Mouse (Mus musculus) WW6 (cell line): ENCODE measurements around the gene Vamp2.
A peak's percentile ranks its signal among the peaks of the same experiment; 100 is the strongest.

ENCODE experiments used
- DNase-seq: peaks from one replicate; pipeline ENCODE4 v3.0.0-alpha.2; 2013; ENCODE audit warnings: low read depth, low spot score

Gene Vamp2

DNA sequence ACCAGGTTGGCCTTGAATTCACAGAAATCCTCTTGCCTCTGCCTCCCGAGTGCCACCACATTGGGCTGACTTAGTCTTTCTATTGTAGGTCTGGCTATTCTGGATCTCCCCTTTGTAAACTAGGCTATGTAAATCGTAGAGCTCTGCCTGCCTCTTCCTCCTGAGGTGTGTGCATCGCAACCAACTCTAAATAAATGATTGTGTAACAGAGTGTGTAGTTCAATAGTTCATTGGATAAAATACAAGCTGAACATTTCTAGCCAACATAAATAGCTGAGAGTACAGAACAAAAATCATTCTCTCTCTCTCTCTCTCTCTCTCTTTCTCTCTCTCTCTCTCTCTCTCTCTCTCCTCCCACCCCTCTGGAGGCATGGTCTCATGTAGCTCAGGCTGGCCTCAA is 26.3 kb downstream of the Vamp2 start:
- no peak for DNase-seq

DNA sequence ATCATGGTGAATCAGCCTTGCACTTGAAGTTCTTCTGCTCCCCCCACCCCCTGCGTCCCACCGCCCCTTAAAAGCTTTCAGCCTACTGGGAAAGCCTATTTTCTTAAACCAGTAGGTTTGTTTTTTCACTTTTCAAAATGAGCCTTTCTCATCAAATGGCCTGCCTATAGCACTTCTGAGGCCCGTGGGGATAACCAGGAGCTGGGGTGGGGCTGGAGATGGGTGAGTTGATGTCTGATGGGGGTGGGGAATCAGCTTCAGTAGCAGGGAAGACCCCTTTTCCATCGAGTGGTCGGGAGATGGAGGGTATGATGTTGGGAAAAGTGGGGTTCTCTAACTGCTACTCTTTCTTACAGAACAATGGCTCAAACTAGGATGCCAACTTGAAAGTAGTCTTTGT is 28.6 kb downstream of the Vamp2 start:
- DNase-seq = no peak

DNA sequence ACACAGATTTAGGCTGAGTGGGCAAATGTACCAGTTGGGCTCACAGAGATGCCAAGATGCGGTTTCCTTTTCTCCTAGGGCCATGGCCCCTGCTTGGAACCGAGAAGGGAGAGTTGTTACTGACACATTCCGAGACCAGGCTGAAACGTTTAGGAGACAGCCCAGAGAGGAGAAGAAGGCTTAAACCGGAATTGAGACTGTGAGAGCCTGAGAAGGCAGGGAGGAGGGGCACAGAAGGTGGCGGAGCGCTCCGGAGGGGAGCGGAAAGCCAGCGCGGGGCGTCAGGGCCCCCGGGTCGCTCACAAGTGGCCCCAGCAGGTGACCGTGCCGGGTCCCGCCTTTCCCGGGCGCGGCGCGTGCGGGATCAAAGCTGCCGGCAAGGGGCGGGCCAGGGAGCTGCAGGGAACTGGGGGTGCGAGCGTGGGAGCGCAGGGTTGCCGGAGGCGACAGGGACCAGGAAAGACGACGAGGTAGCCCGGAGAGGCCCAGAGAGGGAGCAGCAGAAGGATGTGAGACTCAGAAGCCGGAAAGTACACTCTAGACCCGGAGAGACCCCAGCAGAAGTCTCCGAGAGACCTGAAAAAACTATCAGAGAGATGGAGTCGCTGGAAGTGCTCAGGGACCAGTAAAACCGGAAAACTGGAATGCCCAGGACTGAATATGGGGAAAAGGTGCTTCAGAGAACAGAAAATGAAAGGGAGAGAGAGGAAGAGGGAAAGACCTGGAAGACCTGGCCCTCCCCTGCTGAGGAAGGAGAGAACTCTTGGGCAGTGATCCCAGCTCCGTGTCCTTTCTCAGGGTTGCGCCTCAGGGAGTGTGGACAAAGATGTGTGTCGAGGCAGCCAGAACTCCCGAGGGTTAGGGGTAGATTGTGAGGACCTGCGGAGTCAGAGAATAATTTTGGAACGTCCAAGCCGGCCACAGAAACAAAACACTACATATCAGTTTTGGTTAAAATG is 29.7 kb downstream of the Vamp2 start:
- DNase-seq = no peak

DNA sequence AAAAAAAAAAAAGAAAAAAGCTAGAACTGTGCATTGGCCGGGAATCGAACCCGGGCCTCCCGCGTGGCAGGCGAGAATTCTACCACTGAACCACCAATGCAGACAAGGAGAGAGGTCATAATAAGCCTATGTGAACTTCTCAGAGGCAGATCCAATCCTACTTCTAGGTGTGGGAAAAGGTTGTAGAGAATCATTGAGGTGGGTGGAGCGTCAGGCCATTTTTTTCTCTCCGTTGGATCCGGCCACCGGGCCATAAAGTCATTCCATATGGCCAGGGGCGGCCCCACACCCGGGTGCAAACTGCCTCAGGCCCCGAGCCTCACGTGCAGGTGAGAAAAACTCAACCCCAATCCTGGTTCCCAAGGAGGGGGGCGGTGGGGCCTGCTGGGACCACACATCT is 30.5 kb downstream of the Vamp2 start:
- DNase-seq = peak; percentile 80

DNA sequence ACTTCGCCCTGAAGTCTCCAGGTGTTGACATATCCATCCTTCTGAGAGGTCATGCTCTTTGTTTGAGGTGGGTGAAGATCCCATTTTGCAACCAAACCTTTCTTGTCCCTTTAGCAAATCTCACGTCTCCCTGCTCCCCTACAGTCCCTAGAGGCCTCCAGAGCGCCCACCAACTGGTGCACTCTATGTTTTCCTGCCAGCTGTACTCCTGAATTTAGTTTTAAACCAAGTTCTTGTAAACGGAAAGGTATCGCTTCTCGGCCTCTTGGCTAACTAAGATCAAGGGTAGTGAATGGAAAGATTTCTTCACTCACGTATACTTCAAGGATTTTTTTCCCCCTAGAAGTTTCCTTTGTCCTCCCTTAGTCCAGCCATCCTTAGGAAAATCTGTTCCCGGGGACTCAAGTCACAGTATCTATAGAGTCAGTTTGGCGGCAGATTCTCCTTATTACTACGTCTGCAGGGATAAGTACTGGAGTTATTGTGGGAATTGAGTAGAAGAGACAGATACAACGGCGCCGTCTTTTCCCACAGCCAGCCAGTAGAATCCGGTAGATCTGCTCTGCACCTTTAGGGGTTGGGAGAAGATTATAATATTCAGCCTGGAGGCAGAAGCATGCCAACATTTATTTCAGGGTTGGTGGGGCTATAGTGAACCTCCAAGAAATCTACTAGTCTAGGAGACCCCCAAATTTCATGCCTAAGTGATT is 31.3 kb downstream of the Vamp2 start:
- no peak for DNase-seq

DNA sequence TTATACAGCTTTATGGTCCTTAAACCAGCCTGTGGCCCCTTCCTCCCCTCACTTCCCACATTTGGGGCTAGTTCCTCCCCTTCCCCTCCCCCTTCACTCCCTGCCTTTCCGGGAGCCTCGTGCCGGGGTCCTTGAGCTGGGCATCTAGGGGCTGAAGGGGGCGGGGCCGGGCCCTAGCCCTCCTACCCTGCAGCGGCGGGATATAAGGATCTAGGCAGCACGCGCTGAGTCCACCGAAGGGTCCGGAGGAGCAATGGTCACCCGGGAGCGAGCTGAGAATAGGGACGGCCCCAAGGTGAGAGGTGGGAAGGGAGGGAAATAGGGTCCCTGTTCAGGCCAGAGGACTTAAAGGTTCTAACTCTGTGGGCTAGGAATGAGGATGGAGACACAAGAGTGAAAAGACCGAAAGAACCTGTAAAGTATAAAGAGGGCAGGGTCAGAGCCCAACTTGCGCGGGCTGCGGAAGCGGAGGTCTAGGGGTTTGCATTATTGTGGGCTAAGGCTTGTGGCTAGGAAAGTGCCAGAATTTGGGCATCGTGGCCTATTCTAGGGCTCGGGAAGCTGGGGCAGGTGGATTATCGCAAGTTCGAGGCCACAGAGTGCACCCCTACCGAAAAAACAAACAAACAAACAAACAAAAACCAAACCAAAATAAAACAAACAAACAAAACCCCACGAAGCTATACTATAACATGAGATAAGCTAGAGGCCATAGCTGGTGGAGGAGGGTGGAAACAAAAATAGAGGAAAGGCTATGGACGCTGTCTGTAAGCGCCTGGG is 32.1 kb downstream of the Vamp2 start, which contains the start of gene Hes7:
Gene Hes7, plus strand, starts transcription at position 184 of the 780 bp plus-strand sequence.
- no peak for DNase-seq

DNA sequence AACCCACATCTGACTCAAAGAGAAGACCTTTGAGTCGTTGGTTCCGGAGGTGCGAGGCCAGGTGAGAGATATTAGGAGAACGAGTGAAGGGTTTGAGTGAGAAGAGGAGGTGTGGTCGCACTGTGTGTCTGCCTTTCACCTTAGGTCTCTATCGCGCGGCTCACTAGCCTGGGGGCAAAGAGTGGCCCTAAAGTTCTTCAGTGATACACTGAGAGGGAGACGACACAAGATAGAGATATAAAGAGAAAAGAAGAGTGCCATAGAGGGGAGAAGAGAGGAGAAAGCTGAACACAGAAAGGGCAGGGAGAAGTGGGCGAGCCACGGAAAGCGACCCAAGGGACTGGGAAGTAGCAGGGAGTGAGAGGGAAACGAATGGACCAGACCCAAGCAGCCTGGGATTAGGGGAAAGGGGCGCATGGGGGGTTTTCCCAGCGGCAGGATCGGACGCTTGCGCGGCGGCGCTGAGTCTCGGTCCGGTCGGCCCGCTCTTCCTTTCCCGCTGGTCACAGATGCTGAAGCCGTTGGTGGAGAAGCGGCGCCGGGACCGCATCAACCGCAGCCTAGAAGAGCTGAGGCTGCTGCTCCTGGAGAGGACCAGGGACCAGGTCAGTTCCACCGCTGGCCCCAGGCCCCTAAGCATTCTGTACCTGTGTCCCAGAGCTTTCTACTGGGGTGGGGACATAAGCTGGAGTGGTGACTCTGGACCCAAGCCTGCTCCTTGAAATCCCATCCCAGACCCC is 32.9 kb downstream of the Vamp2 start:
- DNase-seq = no peak

DNA sequence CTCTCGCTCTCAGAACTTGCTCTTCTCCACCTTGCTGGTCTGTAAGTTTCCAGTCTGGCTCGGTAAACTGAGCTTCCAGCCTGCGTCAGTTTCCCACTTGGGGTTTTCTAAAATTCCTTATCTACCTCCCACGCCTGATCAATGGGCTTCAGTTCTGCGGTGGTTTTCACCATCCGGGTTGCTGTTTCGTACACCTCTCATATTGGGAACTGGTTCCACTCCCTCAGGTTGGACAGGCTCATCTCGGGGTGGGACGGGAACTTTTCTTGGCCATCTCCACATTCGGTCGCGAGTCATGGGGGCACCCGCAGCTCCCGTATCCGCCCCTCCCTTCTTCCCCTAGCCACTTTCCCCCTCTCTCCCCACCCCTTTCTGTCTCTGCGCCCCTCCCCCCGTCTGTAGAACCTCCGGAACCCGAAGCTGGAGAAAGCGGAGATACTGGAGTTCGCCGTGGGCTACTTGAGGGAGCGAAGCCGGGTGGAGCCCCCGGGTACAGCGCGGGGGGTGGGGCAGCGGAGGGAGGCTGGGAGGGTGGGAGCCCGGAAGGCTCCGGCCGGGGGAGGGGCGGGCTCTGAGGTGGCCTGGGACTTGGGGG is 33.5 kb downstream of the Vamp2 start:
- no peak for DNase-seq

DNA sequence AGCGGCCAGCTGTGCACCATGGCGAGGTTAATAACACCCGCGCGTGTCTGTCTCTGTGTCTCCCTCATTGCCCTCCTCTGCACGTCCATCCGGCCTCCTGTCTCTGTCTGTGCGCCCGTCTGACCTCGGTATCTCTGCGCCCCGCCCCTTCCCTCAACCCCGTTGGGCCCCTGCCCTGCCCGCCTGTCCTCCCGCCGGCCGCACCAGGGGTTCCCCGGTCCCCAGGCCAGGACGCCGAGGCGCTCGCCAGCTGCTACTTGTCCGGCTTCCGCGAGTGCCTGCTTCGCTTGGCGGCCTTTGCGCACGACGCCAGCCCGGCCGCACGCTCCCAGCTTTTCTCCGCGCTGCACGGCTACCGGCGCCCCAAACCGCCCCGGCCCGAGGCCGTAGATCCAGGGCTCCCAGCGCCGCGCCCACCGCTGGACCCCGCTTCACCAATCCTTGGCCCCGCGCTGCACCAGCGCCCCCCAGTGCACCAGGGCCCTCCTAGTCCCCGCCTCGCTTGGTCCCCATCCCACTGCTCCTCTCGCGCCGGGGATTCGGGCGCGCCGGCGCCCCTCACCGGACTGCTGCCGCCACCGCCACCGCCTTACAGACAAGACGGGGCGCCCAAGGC is 34.2 kb downstream of the Vamp2 start, which contains the start of gene 9130213A22Rik:
Gene 9130213A22Rik, minus strand, starts transcription at position 254 of the 616 bp plus-strand sequence.
- DNase-seq = peak; percentile 81

DNA sequence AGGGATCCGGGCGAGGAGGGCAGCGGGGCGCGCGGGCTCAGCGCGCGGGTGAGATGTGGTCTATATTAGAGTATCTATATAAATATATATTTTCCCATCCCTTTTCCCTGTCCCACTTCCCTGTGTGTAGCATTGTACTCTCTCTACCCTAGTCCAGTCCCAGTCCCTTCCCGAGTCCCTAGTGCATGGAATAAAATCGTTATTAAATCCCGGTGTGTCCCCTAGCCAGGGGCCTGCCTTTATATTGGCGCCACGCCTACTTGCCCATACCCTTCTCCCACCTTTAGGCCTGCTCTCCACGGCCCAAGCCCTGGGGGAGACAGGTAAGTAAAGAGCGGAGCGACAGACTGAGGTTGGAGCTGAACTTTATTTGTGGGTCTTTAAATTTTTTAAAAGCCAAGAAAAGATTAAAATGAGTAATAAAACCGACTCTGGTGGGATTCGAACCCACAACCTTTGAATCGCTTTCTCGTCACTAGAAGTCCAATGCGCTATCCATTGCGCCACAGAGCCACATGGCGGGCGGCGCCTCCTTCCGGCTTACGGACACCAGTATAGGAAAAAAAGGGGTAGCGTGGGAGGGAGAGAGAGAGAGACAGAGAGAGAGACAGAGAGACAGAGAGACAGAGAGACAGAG is 34.9 kb downstream of the Vamp2 start:
- peak; percentile 78 for DNase-seq

DNA sequence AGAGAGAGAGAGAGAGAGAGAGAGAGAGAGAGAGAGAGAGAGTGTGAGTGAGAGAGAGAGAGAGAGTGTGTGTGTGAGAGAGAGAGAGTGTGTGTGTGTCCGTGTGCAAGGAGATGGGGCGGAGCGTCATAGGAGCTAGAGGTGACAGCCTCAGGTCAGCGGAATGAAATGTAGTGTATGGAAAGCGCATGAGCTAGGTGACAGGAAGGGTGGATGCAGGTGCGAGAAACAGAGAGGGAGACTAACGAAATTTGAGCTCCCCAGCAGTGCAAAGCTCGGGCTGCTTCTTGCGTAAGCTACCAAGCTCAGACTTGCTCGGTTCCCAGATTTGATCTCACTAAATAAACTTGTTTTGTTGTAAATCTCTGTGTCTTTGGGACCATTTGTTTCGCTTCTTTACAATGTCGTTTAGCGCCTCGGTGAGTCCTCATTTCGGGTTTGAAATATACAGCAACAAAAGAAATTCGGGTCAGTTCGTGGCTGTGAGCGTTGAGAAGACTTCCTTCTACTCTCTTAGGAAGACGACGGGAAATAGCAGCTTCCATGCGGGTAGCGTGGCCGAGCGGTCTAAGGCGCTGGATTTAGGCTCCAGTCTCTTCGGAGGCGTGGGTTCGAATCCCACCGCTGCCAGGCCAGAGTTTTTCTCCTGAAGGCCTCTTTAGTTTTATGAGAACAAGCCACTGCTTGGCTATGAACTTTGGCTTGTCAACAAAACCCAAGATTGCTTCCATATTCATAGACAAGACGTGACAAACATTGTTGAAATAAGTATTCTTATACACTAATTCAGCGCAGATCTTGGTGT is 35.6 kb downstream of the Vamp2 start:
- DNase-seq = peak; percentile 82

DNA sequence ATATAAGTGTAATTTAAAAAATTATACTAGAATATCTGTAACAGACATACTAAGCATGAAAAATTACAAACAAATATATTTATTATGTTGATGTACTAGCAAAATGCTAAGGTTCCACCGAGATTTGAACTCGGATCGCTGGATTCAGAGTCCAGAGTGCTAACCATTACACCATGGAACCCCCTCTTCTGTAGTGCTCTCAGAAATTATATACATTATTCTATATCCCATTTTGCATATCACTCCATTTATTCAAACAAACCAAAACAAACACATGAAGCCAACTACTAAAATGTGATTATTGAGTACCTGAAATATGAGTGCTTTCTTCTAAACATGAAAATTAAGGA is 36.2 kb downstream of the Vamp2 start:
- DNase-seq = peak; percentile 61

DNA sequence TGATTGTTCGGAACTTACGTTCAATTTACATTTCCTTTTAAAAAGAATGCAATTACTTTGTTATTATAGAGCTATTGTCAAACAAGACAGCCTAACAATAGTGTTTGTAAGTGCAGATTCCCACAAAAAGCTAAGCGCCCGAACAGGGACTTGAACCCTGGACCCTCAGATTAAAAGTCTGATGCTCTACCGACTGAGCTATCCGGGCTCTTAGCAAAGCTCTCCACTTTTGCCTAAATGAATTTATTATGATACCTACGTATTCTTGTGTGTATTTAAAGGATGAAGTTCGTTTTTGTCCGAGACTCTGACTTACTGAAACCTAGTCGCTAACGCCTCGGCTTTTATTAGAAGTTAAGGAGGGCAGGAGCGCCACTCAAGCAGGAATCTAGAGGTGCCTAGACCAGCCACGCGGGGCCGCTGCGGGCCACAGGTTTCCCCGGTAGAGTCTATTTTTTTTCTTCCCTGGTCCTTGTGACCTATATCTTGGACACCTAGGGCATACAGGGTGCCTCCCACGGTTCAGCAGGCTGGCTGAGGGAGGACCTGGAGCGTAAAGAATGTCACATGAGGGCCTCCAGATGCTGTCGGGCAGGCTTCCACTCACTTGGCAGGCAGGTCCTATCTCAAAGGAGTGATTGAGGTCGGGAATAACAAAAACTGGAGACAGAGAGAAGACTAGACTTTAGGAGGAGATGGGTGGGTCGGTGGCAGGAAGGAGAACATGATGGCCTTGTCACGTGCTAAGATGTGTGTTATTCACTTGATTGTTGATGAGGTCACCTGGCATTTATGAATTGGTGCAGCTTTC is 37.0 kb downstream of the Vamp2 start:
- peak; percentile 89 for DNase-seq

DNA sequence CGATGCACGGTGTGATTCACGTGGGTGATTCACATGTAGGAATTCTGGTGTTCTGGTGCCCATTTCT is 37.4 kb downstream of the Vamp2 start, which contains the start of gene Aloxe3:
Gene Aloxe3, plus strand, starts transcription at position 45 of the 67 bp plus-strand sequence.
- no peak for DNase-seq

DNA sequence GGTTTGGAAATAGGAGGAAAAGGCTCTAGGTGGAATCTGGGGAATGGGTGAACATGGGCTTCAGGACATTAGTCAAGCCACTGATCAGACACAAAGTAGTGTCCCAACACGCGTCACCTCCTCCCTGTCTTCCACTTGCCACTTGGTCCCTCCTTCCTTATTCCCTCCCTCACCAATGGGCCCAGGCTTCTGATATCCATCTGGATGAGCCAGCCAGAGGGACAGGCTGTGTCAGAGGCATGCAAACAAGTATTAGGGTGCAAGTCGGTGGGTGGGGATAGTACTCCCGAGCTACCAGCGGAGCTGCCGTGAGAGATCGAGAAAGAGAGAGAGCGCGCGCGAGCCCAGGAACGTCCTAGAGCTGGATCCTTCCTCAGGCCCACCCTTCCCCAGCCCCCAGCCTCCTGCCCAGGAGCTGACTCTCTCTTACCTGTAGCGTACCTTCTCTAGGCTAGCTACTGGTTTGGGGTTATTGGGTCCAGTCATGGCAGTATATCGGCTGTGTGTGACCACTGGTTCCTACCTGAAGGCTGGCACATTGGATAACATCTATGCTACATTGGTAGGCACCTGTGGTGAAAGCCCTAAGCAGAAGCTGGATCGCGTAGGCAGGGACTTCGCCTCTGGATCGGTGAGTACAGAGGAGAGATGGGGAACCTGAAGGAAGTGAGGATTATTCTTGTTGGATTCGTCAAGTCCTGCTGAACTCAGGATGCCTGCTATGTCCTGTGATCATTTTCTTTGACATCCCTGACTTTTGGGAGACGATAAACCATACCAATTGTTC is 37.8 kb downstream of the Vamp2 start:
- DNase-seq = no peak

DNA sequence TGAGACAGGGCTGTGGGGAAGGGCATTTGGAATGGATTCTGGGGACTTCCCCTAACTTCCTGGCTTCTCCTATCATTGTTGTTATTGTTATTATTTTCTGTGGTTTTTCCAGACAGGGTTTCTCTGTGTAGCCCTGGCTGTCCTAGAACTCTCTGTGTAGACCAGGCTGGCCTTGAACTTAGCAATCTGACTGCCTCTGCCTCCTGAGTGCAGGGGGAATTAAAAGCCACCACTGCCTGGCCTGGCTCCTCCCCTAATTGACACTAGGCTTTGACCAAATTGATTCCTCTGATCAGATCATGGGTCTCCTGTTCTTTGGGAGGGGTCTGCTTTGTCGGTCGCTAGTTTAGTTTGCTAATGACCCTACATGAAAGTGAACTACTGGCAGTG is 38.4 kb downstream of the Vamp2 start:
- DNase-seq = no peak

DNA sequence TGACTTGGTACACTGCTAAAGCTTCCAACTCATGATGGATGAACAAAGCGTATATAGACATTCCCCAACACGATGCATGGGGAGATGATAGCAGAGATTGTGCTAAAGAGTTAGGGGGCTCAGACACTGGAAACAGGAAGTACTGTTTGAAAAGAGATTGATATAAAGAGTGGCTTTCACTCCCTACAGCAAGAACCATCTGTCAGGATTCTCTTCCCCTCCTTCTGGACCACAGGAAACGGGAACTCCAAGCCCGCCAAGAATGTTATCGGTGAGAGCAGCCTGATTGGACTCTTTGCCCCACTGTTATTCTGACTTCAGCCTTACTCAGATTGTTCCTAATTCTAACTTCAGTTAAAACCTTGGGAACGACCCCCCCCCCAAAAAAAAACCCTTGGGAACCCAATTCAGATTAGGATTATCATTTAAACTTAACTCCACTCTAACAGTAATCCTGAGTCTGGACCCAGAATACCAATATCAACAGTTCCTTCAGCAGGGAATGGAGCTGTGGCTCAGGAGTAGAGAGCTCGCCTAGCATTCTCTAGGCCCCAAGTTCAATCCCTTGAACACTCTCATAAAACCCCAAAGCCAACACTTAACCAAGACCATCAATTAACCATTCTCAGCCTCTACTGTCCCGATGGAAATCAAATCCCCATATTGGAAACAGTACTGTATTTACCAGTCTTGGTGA is 40.3 kb downstream of the Vamp2 start:
- DNase-seq = no peak

DNA sequence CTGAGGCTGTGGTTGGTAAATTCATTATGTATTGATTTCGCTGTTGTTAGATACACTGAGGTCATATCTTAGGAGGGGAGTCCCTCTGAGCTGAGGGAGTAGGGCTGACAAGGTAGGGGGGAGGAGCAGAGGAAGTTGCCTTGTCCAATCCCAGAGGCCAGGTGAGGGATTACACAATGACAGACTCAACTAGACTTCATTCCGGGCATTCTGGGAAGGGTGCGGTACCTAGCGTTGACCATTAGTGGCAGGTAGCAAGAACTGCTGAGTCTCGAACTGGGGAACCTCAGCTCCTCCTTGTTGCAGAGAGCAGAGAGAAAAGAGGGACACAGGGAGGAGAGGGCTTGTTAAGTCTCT is 45.3 kb downstream of the Vamp2 start:
- no peak for DNase-seq
